21 mouse cellular contexts compared by ENCODE assay signal in genomic region chr6:123207187-123208076, GRCm38 (mm10). TPM values are rescaled to one million over a fixed set of nuclear protein-coding genes. Genes with fewer than 3 reads are reported as not detected.
DNase-seq lines count a peak whose midpoint lies in the region; ATAC-seq and TF ChIP-seq lines count a peak whose summit lies in the region.
"Had no signal": no experiment of that assay in that cellular context is flagged by ENCODE, and none has a peak within 500 bp of the region (broad histone marks: within the 10 kb centered on the region; RNA-seq: fewer than 3 reads in every experiment).

No protein-coding gene starts in this region.

- no peak for DNase-seq in forebrain, embryonic 11.5 days (ENCODE audit: low spot score)
- no peak for DNase-seq in hindbrain, postnatal 0 days (ENCODE audit: low spot score)
- no peak for DNase-seq in thymus, postnatal 10 days (ENCODE audit: low spot score in 2 of 2)
- no peak for DNase-seq in right cerebral cortex, adult 2 months (ENCODE audit: low spot score in 2 of 2)
- DNase-seq: adrenal gland, postnatal 10 days; kidney, adult 9 months; right cerebral cortex, postnatal 25 days; thymus, postnatal 25 days had no signal

- no peak overlapping the region for H3K4me3 ChIP-seq in intestine, embryonic 15.5 days (replicated peaks)
- no peak overlapping the region for H3K4me3 ChIP-seq in intestine, postnatal 0 days (ENCODE audit: low read depth, low read length)
- H3K4me3 ChIP-seq in bone marrow macrophage, adult 2 months (ENCODE audit: insufficient read depth, low read length), result no peak overlapping the region
- H3K4me3 ChIP-seq in liver, embryonic 12.5 days, result no peak overlapping the region
- H3K4me3 ChIP-seq in forebrain, embryonic 11.5 days (ENCODE audit: low read depth, low read length), result no peak overlapping the region
- no peak overlapping the region for H3K4me3 ChIP-seq in hindbrain, postnatal 0 days (ENCODE audit: low read length)
- H3K4me3 ChIP-seq: hindbrain, embryonic 13.5 days; midbrain, embryonic 10.5 days; myocyte had no signal

- no peak for TF ChIP-seq POLR2A in bone marrow macrophage, adult 2 months (IDR thresholded peaks at IDR 0.05; ENCODE audit: borderline replicate concordance, low read depth, low read length)

- H3K4me2 ChIP-seq in intestine, embryonic 15.5 days (replicated peaks), result no peak overlapping the region
- no peak overlapping the region for H3K4me2 ChIP-seq in intestine, postnatal 0 days (replicated peaks; ENCODE audit: low read depth)
- 0 out of 2 replicates have a peak overlapping the region, but pooled peaks have one; percentile 3 for H3K4me2 ChIP-seq in liver, embryonic 12.5 days
- no peak overlapping the region for H3K4me2 ChIP-seq in forebrain, embryonic 11.5 days (ENCODE audit: low read depth, low read length, severe bottlenecking)
- no peak overlapping the region for H3K4me2 ChIP-seq in hindbrain, postnatal 0 days (ENCODE audit: low read depth, low read length)
- H3K4me2 ChIP-seq: hindbrain, embryonic 13.5 days had no signal

- H3K9me3 ChIP-seq in intestine, embryonic 15.5 days, result no peaks in the 10 kb centered on the region
- 0 out of 2 replicates have a peak, but pooled peaks cover 4% of the 10 kb centered on the region for H3K9me3 ChIP-seq in intestine, postnatal 0 days (ENCODE audit: control insufficient read depth)
- H3K9me3 ChIP-seq in liver, embryonic 12.5 days (replicated peaks), result no peaks in the 10 kb centered on the region
- H3K9me3 ChIP-seq in forebrain, embryonic 11.5 days (ENCODE audit: control insufficient read depth, low read length), result no peaks in the 10 kb centered on the region
- H3K9me3 ChIP-seq in hindbrain, postnatal 0 days (ENCODE audit: low read length), result no peaks in the 10 kb centered on the region
- H3K9me3 ChIP-seq: hindbrain, embryonic 13.5 days had no signal

- ATAC-seq in intestine, embryonic 15.5 days, result peak; percentile 45; the same call in 1 of the 2 replicates
- no peak for ATAC-seq in intestine, postnatal 0 days
- peak; percentile 91 for ATAC-seq in liver, embryonic 12.5 days
- no peak for ATAC-seq in forebrain, embryonic 11.5 days (replicated peaks; ENCODE audit: low FRiP score)
- ATAC-seq in hindbrain, postnatal 0 days, result no peak

- H3K27ac ChIP-seq in intestine, embryonic 15.5 days, result no peak overlapping the region
- H3K27ac ChIP-seq in intestine, postnatal 0 days (ENCODE audit: low read depth, low read length), result no peak overlapping the region
- H3K27ac ChIP-seq in bone marrow macrophage, adult 2 months (ENCODE audit: insufficient read depth, low read depth, low read length), result peak overlapping the region; percentile 2; the same call in 1 of the 2 replicates
- H3K27ac ChIP-seq in liver, embryonic 12.5 days, result peak overlapping the region; percentile 54; the same call in 1 of the 2 replicates
- H3K27ac ChIP-seq in forebrain, embryonic 11.5 days (ENCODE audit: low read depth, low read length), result no peak overlapping the region
- H3K27ac ChIP-seq in hindbrain, postnatal 0 days, result no peak overlapping the region
- H3K27ac ChIP-seq: hindbrain, embryonic 13.5 days; midbrain, embryonic 10.5 days had no signal

- no peaks in the 10 kb centered on the region for H3K36me3 ChIP-seq in intestine, embryonic 15.5 days
- no peaks in the 10 kb centered on the region for H3K36me3 ChIP-seq in intestine, postnatal 0 days (ENCODE audit: control insufficient read depth, insufficient read depth)
- no peaks in the 10 kb centered on the region for H3K36me3 ChIP-seq in liver, embryonic 12.5 days
- no peaks in the 10 kb centered on the region for H3K36me3 ChIP-seq in forebrain, embryonic 11.5 days (ENCODE audit: control insufficient read depth, insufficient read depth, low read length)
- no peaks in the 10 kb centered on the region for H3K36me3 ChIP-seq in hindbrain, postnatal 0 days (ENCODE audit: insufficient read depth, low read length)
- H3K36me3 ChIP-seq: hindbrain, embryonic 13.5 days; midbrain, embryonic 10.5 days had no signal

- no peaks in the 10 kb centered on the region for H3K27me3 ChIP-seq in intestine, embryonic 15.5 days (replicated peaks)
- H3K27me3 ChIP-seq in intestine, postnatal 0 days (replicated peaks; ENCODE audit: control insufficient read depth, insufficient read depth, low read length), result no peaks in the 10 kb centered on the region
- H3K27me3 ChIP-seq in liver, embryonic 12.5 days (replicated peaks), result no peaks in the 10 kb centered on the region
- H3K27me3 ChIP-seq in forebrain, embryonic 11.5 days (ENCODE audit: control insufficient read depth, insufficient read depth, low read length), result no peaks in the 10 kb centered on the region
- no peaks in the 10 kb centered on the region for H3K27me3 ChIP-seq in hindbrain, postnatal 0 days (ENCODE audit: insufficient read depth, low read length)
- H3K27me3 ChIP-seq: hindbrain, embryonic 13.5 days had no signal

- 91% methylated on average over 1 of the region's 1 CpGs for WGBS in intestine, embryonic 15.5 days
- 86% methylated on average over 1 of the region's 1 CpGs for WGBS in intestine, postnatal 0 days
- WGBS in liver, embryonic 12.5 days (ENCODE audit: insufficient replicate concordance), result 50% methylated on average over 1 of the region's 1 CpGs
- WGBS in forebrain, embryonic 11.5 days, result 86% methylated on average over 1 of the region's 1 CpGs
- 90% methylated on average over 1 of the region's 1 CpGs for WGBS in hindbrain, postnatal 0 days

- no peak for TF ChIP-seq CTCF in intestine, postnatal 0 days (IDR thresholded peaks at IDR 0.05; ENCODE audit: low read depth)
- TF ChIP-seq CTCF in bone marrow macrophage, adult 2 months (IDR thresholded peaks at IDR 0.05; ENCODE audit: low read depth, low read length), result no peak
- TF ChIP-seq CTCF in hindbrain, postnatal 0 days (IDR thresholded peaks at IDR 0.05; ENCODE audit: low read depth), result no peak

- H3K9ac ChIP-seq in intestine, embryonic 15.5 days, result no peak overlapping the region
- H3K9ac ChIP-seq in intestine, postnatal 0 days (ENCODE audit: low read depth, low read length), result no peak overlapping the region
- H3K9ac ChIP-seq in liver, embryonic 12.5 days, result no peak overlapping the region
- no peak overlapping the region for H3K9ac ChIP-seq in forebrain, embryonic 11.5 days (ENCODE audit: low read length)
- no peak overlapping the region for H3K9ac ChIP-seq in hindbrain, postnatal 0 days (replicated peaks; ENCODE audit: low read length)
- H3K9ac ChIP-seq: hindbrain, embryonic 13.5 days had no signal

- no peaks in the 10 kb centered on the region for H3K4me1 ChIP-seq in intestine, embryonic 15.5 days (replicated peaks)
- no peaks in the 10 kb centered on the region for H3K4me1 ChIP-seq in intestine, postnatal 0 days (replicated peaks; ENCODE audit: control insufficient read depth, insufficient read depth, low read length)
- H3K4me1 ChIP-seq in bone marrow macrophage, adult 2 months (ENCODE audit: control insufficient read depth, insufficient read depth, low read length), result no peaks in the 10 kb centered on the region
- no peaks in the 10 kb centered on the region for H3K4me1 ChIP-seq in liver, embryonic 12.5 days
- no peaks in the 10 kb centered on the region for H3K4me1 ChIP-seq in forebrain, embryonic 11.5 days (replicated peaks; ENCODE audit: control insufficient read depth, insufficient read depth, low read length)
- no peaks in the 10 kb centered on the region for H3K4me1 ChIP-seq in hindbrain, postnatal 0 days (ENCODE audit: insufficient read depth, low read length)
- H3K4me1 ChIP-seq: hindbrain, embryonic 13.5 days; midbrain, embryonic 10.5 days had no signal

RNA-seq across cellular contexts. Expression of gene Clec4n, which starts 22.2 kb away (rescaled TPM):
- 5.1 and 5.7 TPM in 2 replicates for polyA plus RNA-seq in intestine, embryonic 15.5 days (2015; fragmentation: Nextera tagmentation; extraction: Ambion mirVana)
- 4.7 and 6.4 TPM in 2 replicates for polyA plus RNA-seq in intestine, postnatal 0 days (2015; fragmentation: Nextera tagmentation; extraction: Ambion mirVana)
- 161 and 162 TPM in 2 replicates for polyA plus RNA-seq in bone marrow macrophage, adult 2 months (2012; ENCODE audit: insufficient read depth, insufficient read length, missing spikeins)
- 4.8 and 6.4 TPM in 2 replicates for polyA plus RNA-seq in liver, embryonic 12.5 days (2016; fragmentation: Nextera tagmentation; extraction: Ambion mirVana)
- polyA plus RNA-seq in forebrain, embryonic 11.5 days (2014; fragmentation: Nextera tagmentation; extraction: Ambion mirVana), result 0.23 TPM in 1 of 2 replicates, not detected in the other
- total RNA-seq in hindbrain, postnatal 0 days (2014; rRNA removed), result 0.29 and 8.7 TPM in 2 replicates
- 0.72 and 1.7 TPM in 2 replicates for polyA plus RNA-seq in hindbrain, postnatal 0 days (2015; fragmentation: Nextera tagmentation; extraction: Ambion mirVana)
- polyA plus RNA-seq: midbrain, embryonic 10.5 days; myocyte had no signal

RNA-seq across cellular contexts. Expression of gene Clec4b2, which starts 34.7 kb away (rescaled TPM):
- polyA plus RNA-seq in intestine, embryonic 15.5 days (2015; fragmentation: Nextera tagmentation; extraction: Ambion mirVana), result not detected in 2 replicates
- polyA plus RNA-seq in intestine, postnatal 0 days (2015; fragmentation: Nextera tagmentation; extraction: Ambion mirVana), result not detected in 2 replicates
- not detected in 2 replicates for polyA plus RNA-seq in bone marrow macrophage, adult 2 months (2012; ENCODE audit: insufficient read depth, insufficient read length, missing spikeins)
- polyA plus RNA-seq in liver, embryonic 12.5 days (2016; fragmentation: Nextera tagmentation; extraction: Ambion mirVana), result not detected in 2 replicates
- polyA plus RNA-seq in forebrain, embryonic 11.5 days (2014; fragmentation: Nextera tagmentation; extraction: Ambion mirVana), result not detected in 2 replicates
- total RNA-seq in hindbrain, postnatal 0 days (2014; rRNA removed), result not detected in 2 replicates
- not detected in 2 replicates for polyA plus RNA-seq in hindbrain, postnatal 0 days (2015; fragmentation: Nextera tagmentation; extraction: Ambion mirVana)
- total RNA-seq: adrenal gland, postnatal 10 days had no signal
- polyA plus RNA-seq: cortical plate, adult 2 months; gonadal fat pad, adult 2 months; heart, embryonic 16.5 days; hindbrain, embryonic 13.5 days; large intestine, adult 2 months; limb, embryonic 11.5 days; lung, embryonic 16.5 days; midbrain, embryonic 10.5 days; myocyte had no signal

RNA-seq across cellular contexts. Expression of gene Clec4d, which starts 54.5 kb away (rescaled TPM):
- polyA plus RNA-seq in intestine, embryonic 15.5 days (2015; fragmentation: Nextera tagmentation; extraction: Ambion mirVana), result 0.18 TPM in 1 of 2 replicates, not detected in the other
- polyA plus RNA-seq in intestine, postnatal 0 days (2015; fragmentation: Nextera tagmentation; extraction: Ambion mirVana), result 0.14 and 0.31 TPM in 2 replicates
- 1,180 and 1,280 TPM in 2 replicates for polyA plus RNA-seq in bone marrow macrophage, adult 2 months (2012; ENCODE audit: insufficient read depth, insufficient read length, missing spikeins)
- polyA plus RNA-seq in liver, embryonic 12.5 days (2016; fragmentation: Nextera tagmentation; extraction: Ambion mirVana), result 0.71 and 0.98 TPM in 2 replicates
- not detected in 2 replicates for polyA plus RNA-seq in forebrain, embryonic 11.5 days (2014; fragmentation: Nextera tagmentation; extraction: Ambion mirVana)
- total RNA-seq in hindbrain, postnatal 0 days (2014; rRNA removed), result not detected in 2 replicates
- not detected in 2 replicates for polyA plus RNA-seq in hindbrain, postnatal 0 days (2015; fragmentation: Nextera tagmentation; extraction: Ambion mirVana)
- polyA plus RNA-seq: cortical plate, adult 2 months; hindbrain, embryonic 13.5 days; midbrain, embryonic 10.5 days; myocyte had no signal

Comparison
In these comparisons a context has a peak if more than half of its experiments do, and no peak if none do; other contexts are left out.
1. ATAC-seq: peak in intestine, embryonic 15.5 days (single experiment) and liver, embryonic 12.5 days (single experiment); none in intestine, postnatal 0 days (single experiment), forebrain, embryonic 11.5 days (single experiment) and hindbrain, postnatal 0 days (single experiment).
2. H3K27ac ChIP-seq: peak in bone marrow macrophage, adult 2 months (single experiment) and liver, embryonic 12.5 days (single experiment); none in intestine, embryonic 15.5 days (single experiment), intestine, postnatal 0 days (single experiment), forebrain, embryonic 11.5 days (single experiment) and hindbrain, postnatal 0 days (single experiment).
3. RNA of gene Clec4n, which starts 22.2 kb away (polyA plus RNA-seq): 161 to 162 TPM in bone marrow macrophage, adult 2 months; 4.8 to 6.4 TPM in liver, embryonic 12.5 days, 4.7 to 6.4 TPM in intestine, postnatal 0 days, 5.1 to 5.7 TPM in intestine, embryonic 15.5 days, 0.72 to 1.7 TPM in hindbrain, postnatal 0 days and 0.23 TPM in forebrain, embryonic 11.5 days; every median in the first group is over 10 times any median in the second.
4. RNA of gene Clec4d, which starts 54.5 kb away (polyA plus RNA-seq): 1,180 to 1,280 TPM in bone marrow macrophage, adult 2 months; 0.71 to 0.98 TPM in liver, embryonic 12.5 days, 0.14 to 0.31 TPM in intestine, postnatal 0 days, 0.18 TPM in intestine, embryonic 15.5 days, not detected in hindbrain, postnatal 0 days and not detected in forebrain, embryonic 11.5 days; every median in the first group is over 100 times any median in the second.